Mouse (Mus musculus) intestine, postnatal 0 days (tissue): ENCODE measurements at regions not wholly inside any gene's neighbourhood (a gene's known extent, or its start where the extent isn't known, plus 50 kb on each side); places are given as distances from the start of the nearest gene placed in this dataset.
A peak's percentile ranks its signal among the peaks of the same experiment; 100 is the strongest.
"Not testable (repeated sequence)": the region's sequence is repeated elsewhere in the genome, so short reads cannot be mapped to it uniquely, and the experiment has no call there.

ENCODE experiments used
- ATAC-seq: fragments of 200-750 bp; cut with Nextera tagmentation; 2 replicates; pipeline ENCODE4 v1.8.0; 2017; ENCODE audit warnings: mild to moderate bottlenecking, moderate TSS enrichment, moderate library complexity
- H3K27ac ChIP-seq: fragments of 300-500 bp; sonication (generic); 2 replicates; pipeline ENCODE4 v1.5.1; 2014; ENCODE audit warnings: mild to moderate bottlenecking, low read depth, low read length, moderate library complexity
- H3K27me3 ChIP-seq: fragments of 300-500 bp; sonication (generic); replicated peaks from 2 replicates; pipeline ENCODE4 v1.6.1; 2014; ENCODE audit warnings: low read length, mixed read lengths; ENCODE audit not compliant: control insufficient read depth, insufficient read depth
- H3K36me3 ChIP-seq: fragments of 300-500 bp; sonication (generic); 2 replicates; pipeline ENCODE4 v1.6.1; 2014; ENCODE audit warnings: mild to moderate bottlenecking, moderate library complexity; ENCODE audit not compliant: control insufficient read depth, insufficient read depth
- H3K4me1 ChIP-seq: fragments of 300-500 bp; sonication (generic); replicated peaks from 2 replicates; pipeline ENCODE4 v1.6.1; 2014; ENCODE audit warnings: antibody characterized with exemption, low read length, mixed read lengths; ENCODE audit not compliant: control insufficient read depth, insufficient read depth
- H3K4me2 ChIP-seq: fragments of 300-500 bp; sonication (generic); replicated peaks from 2 replicates; pipeline ENCODE4 v1.6.1; 2014; ENCODE audit warnings: low read depth, mild to moderate bottlenecking, moderate library complexity
- H3K4me3 ChIP-seq: fragments of 300-500 bp; sonication (generic); 2 replicates; pipeline ENCODE4 v1.5.1; 2014; ENCODE audit warnings: low read depth, low read length
- H3K9ac ChIP-seq: fragments of 300-500 bp; sonication (generic); 2 replicates; pipeline ENCODE4 v1.6.1; 2014; ENCODE audit warnings: mild to moderate bottlenecking, low read depth, low read length
- H3K9me3 ChIP-seq: fragments of 300-500 bp; sonication (generic); 2 replicates; pipeline ENCODE4 v1.6.1; 2016; ENCODE audit warnings: mixed run types; ENCODE audit not compliant: control insufficient read depth
- CTCF ChIP-seq: sonication (generic); IDR thresholded peaks from 2 replicates; pipeline ENCODE4 v1.5.1; 2016; ENCODE audit warnings: low read depth, mild to moderate bottlenecking, control low read depth, antibody characterized with exemption, moderate library complexity
- WGBS: fragments of 180-500 bp; shearing (Covaris S2); extraction: QIAGEN DNeasy Blood & Tissue Kit; methylation state at CpG from one replicate; pipeline ENCODE4 v1.1.7; 2014; 5-methylcytosine and 5-hydroxymethylcytosine counted together

DNA sequence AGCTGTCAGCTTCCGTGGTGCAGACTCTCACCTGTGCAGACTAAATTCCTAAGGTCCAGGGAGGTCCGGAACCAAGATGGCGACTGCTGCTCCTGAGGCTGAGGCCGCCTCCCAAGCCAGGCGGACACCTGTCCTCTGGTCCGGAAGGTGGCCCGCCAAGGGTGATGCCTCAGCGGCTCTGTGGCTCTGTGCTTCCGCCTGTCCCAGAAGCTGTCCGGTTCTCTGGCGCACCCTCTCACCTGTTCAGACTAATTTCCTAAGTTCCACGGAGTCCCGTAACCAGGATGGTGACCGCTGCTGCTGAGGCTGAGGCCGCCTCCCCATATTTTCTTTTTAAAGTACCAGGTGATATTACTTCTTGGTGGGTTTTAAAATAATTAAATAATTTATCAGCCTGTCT, 65.4 kb upstream of the B3galnt2 start:
- H3K9ac ChIP-seq, H3K36me3 ChIP-seq, H3K27ac ChIP-seq, H3K4me1 ChIP-seq, ATAC-seq, H3K4me2 ChIP-seq, H3K4me3 ChIP-seq, H3K27me3 ChIP-seq, H3K9me3 ChIP-seq: not testable (repeated sequence)
- 85% methylated on average over 15 of the region's 15 CpGs for WGBS

- TF ChIP-seq CTCF, result peak; percentile 99
- ATAC-seq, result peak; percentile 88
- Histone ChIP-seq H3K27ac (no peak overlapping the region), H3K4me3 (peak overlapping the region; percentile 46), H3K27me3 (no peaks in the 10 kb centered on the region), H3K4me1 (no peaks in the 10 kb centered on the region), H3K9ac (no peak overlapping the region; the same call in 1 of the 2 replicates), H3K4me2 (peak overlapping the region; percentile 68), H3K9me3 (no peaks in the 10 kb centered on the region), H3K36me3 (no peaks in the 10 kb centered on the region)
- 18% methylated on average over 17 of the region's 17 CpGs for WGBS
Observed at GRCm38 (mm10) chr13:13889297-13890120, 64.8 kb upstream of the B3galnt2 start.

- not testable (repeated sequence) for H3K4me1 ChIP-seq, ATAC-seq, H3K9me3 ChIP-seq, H3K27ac ChIP-seq, H3K4me2 ChIP-seq, H3K27me3 ChIP-seq, H3K36me3 ChIP-seq, H3K4me3 ChIP-seq, H3K9ac ChIP-seq
- WGBS, result 93% methylated on average over 16 of the region's 16 CpGs
Observed at GRCm38 (mm10) chr13:13902186-13902585, 52.1 kb upstream of the B3galnt2 start.
